Mouse (Mus musculus) lung, adult 2 months (tissue): ENCODE data around the gene Cend1. TPM values are rescaled to one million over a fixed set of nuclear protein-coding genes. Genes with fewer than 3 reads are reported as not detected.

Experiments
- DNase-seq: peaks from one replicate; pipeline ENCODE4 v3.0.0; 2022
- H3K4me1 ChIP-seq: fragments of 200-500 bp; 2 replicates; pipeline ENCODE4 v1.6.1; 2011; ENCODE audit warnings: low read length; ENCODE audit not compliant: control insufficient read depth, insufficient read depth
- H3K4me3 ChIP-seq: fragments of 200-500 bp; replicated peaks from 2 replicates; pipeline ENCODE3; 2011; ENCODE audit warnings: low read depth, mild to moderate bottlenecking, control low read depth, low read length; ENCODE audit errors: extremely low read depth
- CTCF ChIP-seq: fragments of 200-500 bp; IDR thresholded peaks from 2 replicates; pipeline ENCODE4 v1.5.1; 2011; ENCODE audit warnings: mild to moderate bottlenecking, low read length, control low read depth; ENCODE audit not compliant: insufficient read depth
- POLR2A ChIP-seq: fragments of 200-500 bp; IDR thresholded peaks from 2 replicates; pipeline ENCODE4 v1.6.1; 2011; ENCODE audit warnings: low read depth, mild to moderate bottlenecking, control low read depth, low read length, borderline replicate concordance; ENCODE audit errors: extremely low read depth
- WGBS: fragments of 180-500 bp; shearing (Covaris S2); methylation state at CpG from one replicate; pipeline ENCODE4 v1.1.7; 2018; 5-methylcytosine and 5-hydroxymethylcytosine counted together
- polyA plus RNA-seq: library from polyadenylated mRNA; depleted of rRNA; stranded (reverse); fragments of >200 nt; gene quantifications from 2 replicates; pipeline ENCODE4 v1.2.3, GENCODE M21; 2012

Cend1 gene
- polyA plus RNA-seq, 1 experiment, result 0.56 TPM

GRCm38 (mm10) chr7:141432741-141433516, 3.6 kb upstream of the Cend1 start:
- no peak for TF ChIP-seq CTCF
- no peak for TF ChIP-seq POLR2A
- no peak for DNase-seq
- H3K4me3 ChIP-seq, result no peak overlapping the region
- 85% methylated on average over 6 of the region's 6 CpGs for WGBS
- peaks cover 11% of the 10 kb centered on the region for H3K4me1 ChIP-seq

GRCm38 (mm10) chr7:141432186-141432611, 2.9 kb upstream of the Cend1 start:
- TF ChIP-seq CTCF (no peak), POLR2A (no peak)
- WGBS, result 79% methylated on average over 8 of the region's 8 CpGs
- peaks cover 11% of the 10 kb centered on the region for H3K4me1 ChIP-seq
- DNase-seq, result no peak
- no peak overlapping the region for H3K4me3 ChIP-seq

- 91% methylated on average over 19 of the region's 19 CpGs for WGBS
- Histone ChIP-seq H3K4me3 (no peak overlapping the region), H3K4me1 (peaks cover 11% of the 10 kb centered on the region)
- TF ChIP-seq POLR2A, result no peak
- no peak for TF ChIP-seq CTCF
- DNase-seq, result no peak
Measured at GRCm38 (mm10) chr7:141431434-141432185, 2.3 kb upstream of the Cend1 start.

GRCm38 (mm10) chr7:141430585-141431240, 1.4 kb upstream of the Cend1 start:
- no peak for DNase-seq
- TF ChIP-seq CTCF (no peak), POLR2A (no peak)
- 97% methylated on average over 9 of the region's 9 CpGs for WGBS
- Histone ChIP-seq H3K4me1 (peaks cover 9% of the 10 kb centered on the region), H3K4me3 (no peak overlapping the region)

GRCm38 (mm10) chr7:141429840-141430584, 721 bp upstream of the Cend1 start:
- no peak for DNase-seq
- WGBS, result 63% methylated on average over 9 of the region's 9 CpGs
- Histone ChIP-seq H3K4me3 (no peak overlapping the region), H3K4me1 (peaks cover 5% of the 10 kb centered on the region)
- TF ChIP-seq CTCF (no peak), POLR2A (no peak)

GRCm38 (mm10) chr7:141428701-141429100, 590 bp downstream of the Cend1 start:
- no peak for DNase-seq
- TF ChIP-seq CTCF (no peak), POLR2A (no peak)
- Histone ChIP-seq H3K4me3 (no peak overlapping the region), H3K4me1 (no peaks in the 10 kb centered on the region; the same call in 1 of the 2 replicates)
- WGBS, result 77% methylated on average over 5 of the region's 5 CpGs

- Histone ChIP-seq H3K4me3 (no peak overlapping the region), H3K4me1 (no peaks in the 10 kb centered on the region; the same call in 1 of the 2 replicates)
- DNase-seq, result no peak
- WGBS, result 82% methylated on average over 12 of the region's 12 CpGs
- TF ChIP-seq POLR2A (no peak), CTCF (no peak)
Measured at GRCm38 (mm10) chr7:141426948-141427730, 2.2 kb downstream of the Cend1 start.

- Histone ChIP-seq H3K4me3 (no peak overlapping the region), H3K4me1 (no peaks in the 10 kb centered on the region)
- TF ChIP-seq POLR2A (no peak), CTCF (no peak)
- no peak for DNase-seq
- 62% methylated on average over 4 of the region's 4 CpGs for WGBS
Measured at GRCm38 (mm10) chr7:141423811-141424210, 5.5 kb downstream of the Cend1 start.
